Mouse (Mus musculus): ENCODE measurements around the gene Tspan33. TPM values are rescaled to one million over a fixed set of nuclear protein-coding genes. Genes with fewer than 3 reads are reported as not detected.

The Tspan33 gene
- polyA plus RNA-seq (2015; fragmentation: Nextera tagmentation; extraction: Ambion mirVana) = 2.8 and 3.3 TPM in 2 replicates

- H3K9ac ChIP-seq (ENCODE audit: low read length) = peak within 1 kb of the TSS; percentile 85
- H3K27me3 ChIP-seq (ENCODE audit: control insufficient read depth, insufficient read depth, low read length) = peaks cover 23% of the 10 kb centered on the region
- peak; percentile 97 for ATAC-seq (replicated peaks; ENCODE audit: extremely low read depth, insufficient read depth, low FRiP score)
- H3K4me3 ChIP-seq (ENCODE audit: low read length) = peak within 1 kb of the TSS; percentile 80
- H3K36me3 ChIP-seq (ENCODE audit: control insufficient read depth, insufficient read depth) = no peaks in the 10 kb centered on the region
- H3K9me3 ChIP-seq (replicated peaks; ENCODE audit: control insufficient read depth, low read length) = no peaks in the 10 kb centered on the region
- no peak within 1 kb of the TSS for H3K27ac ChIP-seq (ENCODE audit: low read length)
- H3K4me2 ChIP-seq (ENCODE audit: low read depth, low read length) = peak within 1 kb of the TSS; percentile 100
- WGBS = under 1% methylated on average over 41 of the region's 41 CpGs
- peaks cover 8% of the 10 kb centered on the region for H3K4me1 ChIP-seq (ENCODE audit: control insufficient read depth, insufficient read depth, low read length)
Measured at GRCm38 (mm10) chr6:29693953-29694352, at the start of gene Tspan33. Gene Tspan33, plus strand, starts transcription at chr6:29694222.

- no peak overlapping the region for H3K27ac ChIP-seq (ENCODE audit: low read length)
- 0 out of 2 replicates have a peak, but pooled peaks have one; percentile 37 for ATAC-seq (replicated peaks; ENCODE audit: extremely low read depth, insufficient read depth, low FRiP score)
- H3K9ac ChIP-seq (ENCODE audit: low read length) = no peak overlapping the region
- H3K36me3 ChIP-seq (ENCODE audit: control insufficient read depth, insufficient read depth) = no peaks in the 10 kb centered on the region
- H3K4me2 ChIP-seq (ENCODE audit: low read depth, low read length) = no peak overlapping the region
- H3K27me3 ChIP-seq (ENCODE audit: control insufficient read depth, insufficient read depth, low read length) = no peaks in the 10 kb centered on the region
- H3K4me3 ChIP-seq (ENCODE audit: low read length) = no peak overlapping the region
- 31% methylated on average over 14 of the region's 14 CpGs for WGBS
- H3K9me3 ChIP-seq (replicated peaks; ENCODE audit: control insufficient read depth, low read length) = no peaks in the 10 kb centered on the region
- H3K4me1 ChIP-seq (ENCODE audit: control insufficient read depth, insufficient read depth, low read length) = no peaks in the 10 kb centered on the region
Measured at GRCm38 (mm10) chr6:29649494-29650169, 44.4 kb upstream of the Tspan33 start.

GRCm38 (mm10) chr6:29650170-29650549 lies 43.9 kb upstream of the Tspan33 start:
- no peak for ATAC-seq (replicated peaks; ENCODE audit: extremely low read depth, insufficient read depth, low FRiP score)
- 63% methylated on average over 10 of the region's 10 CpGs for WGBS
- H3K27me3 ChIP-seq (ENCODE audit: control insufficient read depth, insufficient read depth, low read length) = no peaks in the 10 kb centered on the region

GRCm38 (mm10) chr6:29653271-29653670 lies 40.8 kb upstream of the Tspan33 start:
- ATAC-seq (replicated peaks; ENCODE audit: extremely low read depth, insufficient read depth, low FRiP score) = no peak
- H3K27ac ChIP-seq (ENCODE audit: low read length) = no peak overlapping the region
- H3K4me3 ChIP-seq (ENCODE audit: low read length) = no peak overlapping the region
- H3K4me2 ChIP-seq (ENCODE audit: low read depth, low read length) = no peak overlapping the region
- no peaks in the 10 kb centered on the region for H3K27me3 ChIP-seq (ENCODE audit: control insufficient read depth, insufficient read depth, low read length)
- H3K9me3 ChIP-seq (replicated peaks; ENCODE audit: control insufficient read depth, low read length) = no peaks in the 10 kb centered on the region
- no peak overlapping the region for H3K9ac ChIP-seq (ENCODE audit: low read length)
- no peaks in the 10 kb centered on the region for H3K4me1 ChIP-seq (ENCODE audit: control insufficient read depth, insufficient read depth, low read length)
- H3K36me3 ChIP-seq (ENCODE audit: control insufficient read depth, insufficient read depth) = no peaks in the 10 kb centered on the region

More at GRCm38 (mm10) chr6:29650170-29650549, 43.9 kb upstream of the Tspan33 start:
- Histone ChIP-seq H3K36me3 (ENCODE audit: control insufficient read depth, insufficient read depth) (no peaks in the 10 kb centered on the region), H3K9ac (ENCODE audit: low read length) (no peak overlapping the region), H3K4me1 (ENCODE audit: control insufficient read depth, insufficient read depth, low read length) (no peaks in the 10 kb centered on the region), H3K9me3 (replicated peaks; ENCODE audit: control insufficient read depth, low read length) (no peaks in the 10 kb centered on the region), H3K4me3 (ENCODE audit: low read length) (no peak overlapping the region), H3K27ac (ENCODE audit: low read length) (no peak overlapping the region), H3K4me2 (ENCODE audit: low read depth, low read length) (no peak overlapping the region)

- WGBS = 81% methylated on average over 3 of the region's 3 CpGs
- H3K27ac ChIP-seq (ENCODE audit: low read length) = no peak overlapping the region
- ATAC-seq (replicated peaks; ENCODE audit: extremely low read depth, insufficient read depth, low FRiP score) = no peak
- no peaks in the 10 kb centered on the region for H3K9me3 ChIP-seq (replicated peaks; ENCODE audit: control insufficient read depth, low read length)
- no peak overlapping the region for H3K4me2 ChIP-seq (ENCODE audit: low read depth, low read length)
- H3K27me3 ChIP-seq (ENCODE audit: control insufficient read depth, insufficient read depth, low read length) = no peaks in the 10 kb centered on the region
- H3K9ac ChIP-seq (ENCODE audit: low read length) = no peak overlapping the region
- no peak overlapping the region for H3K4me3 ChIP-seq (ENCODE audit: low read length)
- H3K4me1 ChIP-seq (ENCODE audit: control insufficient read depth, insufficient read depth, low read length) = no peaks in the 10 kb centered on the region
- no peaks in the 10 kb centered on the region for H3K36me3 ChIP-seq (ENCODE audit: control insufficient read depth, insufficient read depth)
Measured at GRCm38 (mm10) chr6:29658626-29659475, 35.2 kb upstream of the Tspan33 start.

- H3K4me3 ChIP-seq (ENCODE audit: low read length) = no peak overlapping the region
- H3K4me1 ChIP-seq (ENCODE audit: control insufficient read depth, insufficient read depth, low read length) = no peaks in the 10 kb centered on the region
- H3K36me3 ChIP-seq (ENCODE audit: control insufficient read depth, insufficient read depth) = no peaks in the 10 kb centered on the region
- H3K9me3 ChIP-seq (replicated peaks; ENCODE audit: control insufficient read depth, low read length) = no peaks in the 10 kb centered on the region
- no peak overlapping the region for H3K27ac ChIP-seq (ENCODE audit: low read length)
- H3K9ac ChIP-seq (ENCODE audit: low read length) = no peak overlapping the region
- H3K4me2 ChIP-seq (ENCODE audit: low read depth, low read length) = no peak overlapping the region
- WGBS = 90% methylated on average over 2 of the region's 2 CpGs
- ATAC-seq (replicated peaks; ENCODE audit: extremely low read depth, insufficient read depth, low FRiP score) = no peak
- no peaks in the 10 kb centered on the region for H3K27me3 ChIP-seq (ENCODE audit: control insufficient read depth, insufficient read depth, low read length)
Measured at GRCm38 (mm10) chr6:29659964-29660363, 34.1 kb upstream of the Tspan33 start.

- 81% methylated on average over 11 of the region's 11 CpGs for WGBS
- H3K4me1 ChIP-seq (ENCODE audit: control insufficient read depth, insufficient read depth, low read length) = no peaks in the 10 kb centered on the region
- H3K4me2 ChIP-seq (ENCODE audit: low read depth, low read length) = no peak overlapping the region
- no peaks in the 10 kb centered on the region for H3K9me3 ChIP-seq (replicated peaks; ENCODE audit: control insufficient read depth, low read length)
- no peak overlapping the region for H3K4me3 ChIP-seq (ENCODE audit: low read length)
- no peaks in the 10 kb centered on the region for H3K36me3 ChIP-seq (ENCODE audit: control insufficient read depth, insufficient read depth)
- no peak for ATAC-seq (replicated peaks; ENCODE audit: extremely low read depth, insufficient read depth, low FRiP score)
- H3K9ac ChIP-seq (ENCODE audit: low read length) = no peak overlapping the region
- no peak overlapping the region for H3K27ac ChIP-seq (ENCODE audit: low read length)
- no peaks in the 10 kb centered on the region for H3K27me3 ChIP-seq (ENCODE audit: control insufficient read depth, insufficient read depth, low read length)
Measured at GRCm38 (mm10) chr6:29660662-29661307, 33.2 kb upstream of the Tspan33 start.

- no peak overlapping the region for H3K4me2 ChIP-seq (ENCODE audit: low read depth, low read length)
- H3K9ac ChIP-seq (ENCODE audit: low read length) = no peak overlapping the region
- H3K36me3 ChIP-seq (ENCODE audit: control insufficient read depth, insufficient read depth) = no peaks in the 10 kb centered on the region
- no peak overlapping the region for H3K27ac ChIP-seq (ENCODE audit: low read length)
- WGBS = 63% methylated on average over 6 of the region's 6 CpGs
- no peaks in the 10 kb centered on the region for H3K9me3 ChIP-seq (replicated peaks; ENCODE audit: control insufficient read depth, low read length)
- no peak for ATAC-seq (replicated peaks; ENCODE audit: extremely low read depth, insufficient read depth, low FRiP score)
- no peaks in the 10 kb centered on the region for H3K4me1 ChIP-seq (ENCODE audit: control insufficient read depth, insufficient read depth, low read length)
- H3K27me3 ChIP-seq (ENCODE audit: control insufficient read depth, insufficient read depth, low read length) = no peaks in the 10 kb centered on the region
- no peak overlapping the region for H3K4me3 ChIP-seq (ENCODE audit: low read length)
Measured at GRCm38 (mm10) chr6:29667266-29667665, 26.8 kb upstream of the Tspan33 start.

- Histone ChIP-seq H3K4me3 (ENCODE audit: low read length) (no peak overlapping the region), H3K9ac (ENCODE audit: low read length) (no peak overlapping the region), H3K9me3 (replicated peaks; ENCODE audit: control insufficient read depth, low read length) (no peaks in the 10 kb centered on the region), H3K4me2 (ENCODE audit: low read depth, low read length) (no peak overlapping the region), H3K4me1 (ENCODE audit: control insufficient read depth, insufficient read depth, low read length) (no peaks in the 10 kb centered on the region), H3K36me3 (ENCODE audit: control insufficient read depth, insufficient read depth) (no peaks in the 10 kb centered on the region), H3K27me3 (ENCODE audit: control insufficient read depth, insufficient read depth, low read length) (no peaks in the 10 kb centered on the region), H3K27ac (ENCODE audit: low read length) (no peak overlapping the region)
- 15% methylated on average over 3 of the region's 3 CpGs for WGBS
- ATAC-seq (replicated peaks; ENCODE audit: extremely low read depth, insufficient read depth, low FRiP score) = no peak
Measured at GRCm38 (mm10) chr6:29671741-29672140, 22.3 kb upstream of the Tspan33 start.
